Mouse (Mus musculus) lung, postnatal 0 days (tissue): ENCODE results near the gene Gm47995.
"Not testable (repeated sequence)": the region's sequence is repeated elsewhere in the genome, so short reads cannot be mapped to it uniquely, and the experiment has no call there.

Experiments used
- CTCF ChIP-seq: IDR thresholded peaks from 2 replicates; pipeline ENCODE4 v1.5.1; 2016; ENCODE audit warnings: antibody characterized with exemption, mild to moderate bottlenecking
- EP300 ChIP-seq: IDR thresholded peaks from 2 replicates; pipeline ENCODE4 v1.6.1; 2016; ENCODE audit warnings: antibody characterized with exemption, mild to moderate bottlenecking, control low read depth

DNA sequence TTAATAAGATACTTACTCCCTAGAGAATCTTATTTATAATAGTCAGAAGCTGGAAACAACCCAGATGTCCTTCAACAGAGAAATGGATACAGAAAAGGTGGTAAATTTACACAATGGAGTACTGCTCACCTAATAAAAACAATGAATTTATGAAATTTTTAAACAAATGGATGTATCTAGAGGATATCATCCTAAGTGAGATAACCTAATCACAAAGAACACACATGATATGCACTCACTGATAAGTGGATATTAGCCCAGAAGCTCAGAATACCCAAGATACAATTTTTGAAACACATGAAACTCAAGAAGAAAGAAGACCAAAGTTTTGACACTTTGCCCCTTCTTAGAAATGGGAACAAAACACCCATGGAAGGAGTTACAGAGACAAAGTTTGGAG, 10.7 kb downstream of the Gm47995 start:
- TF ChIP-seq CTCF, EP300: not testable (repeated sequence)
